Mouse (Mus musculus) lung, postnatal 14 days (tissue): ENCODE results near the gene Nup93.

Experiments
- DNase-seq: peaks from one replicate; pipeline ENCODE4 v3.0.0; 2021

Nup93 gene

GRCm38 (mm10) chr8:94323041-94323440 is 108.7 kb downstream of the Nup93 start:
- DNase-seq = no peak

- no peak for DNase-seq
Observed at GRCm38 (mm10) chr8:94324071-94324470, 109.7 kb downstream of the Nup93 start.

- no peak for DNase-seq
Observed at GRCm38 (mm10) chr8:94326016-94326415, 111.7 kb downstream of the Nup93 start.

DNA sequence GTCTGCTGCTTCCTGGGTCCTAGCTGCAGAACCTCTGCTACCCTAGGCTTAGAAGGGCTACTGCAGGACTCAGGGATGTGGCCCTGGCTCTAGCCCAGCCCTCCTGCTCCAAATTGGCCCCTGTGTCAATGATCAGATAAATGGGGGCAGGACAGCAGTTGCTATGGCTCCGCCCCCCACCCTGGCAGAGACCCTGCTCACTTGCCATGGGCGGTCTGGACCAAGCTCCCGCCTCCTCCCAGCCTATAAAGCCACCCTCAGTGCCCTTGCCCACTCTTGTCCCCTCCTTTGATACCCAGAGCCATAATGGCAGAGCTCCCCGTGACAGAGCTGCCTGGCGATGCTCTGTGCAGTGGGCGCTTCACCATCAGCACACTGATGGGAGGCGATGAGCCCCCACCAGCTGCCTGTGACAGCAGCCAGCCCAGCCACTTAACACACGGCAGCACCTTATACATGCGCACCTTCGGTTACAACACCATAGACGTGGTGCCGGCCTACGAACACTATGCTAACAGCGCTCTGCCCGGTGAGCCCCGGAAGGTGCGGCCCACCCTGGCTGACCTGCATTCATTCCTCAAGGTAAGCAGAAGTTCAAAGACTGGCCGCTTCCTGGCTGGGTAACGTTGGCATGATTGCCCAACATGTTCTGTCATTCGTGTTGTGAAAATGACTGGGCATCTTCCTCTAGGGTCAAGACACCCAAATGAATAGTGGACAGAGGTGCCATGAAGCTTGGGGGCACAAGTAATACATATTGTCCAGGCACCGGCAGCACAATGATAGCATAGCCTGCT is 114.8 kb downstream of the Nup93 start, which contains the start of gene Slc12a3:
Gene Slc12a3 (plus strand): TSS at position 270 of the 797 bp plus-strand sequence.
- no peak for DNase-seq

DNA sequence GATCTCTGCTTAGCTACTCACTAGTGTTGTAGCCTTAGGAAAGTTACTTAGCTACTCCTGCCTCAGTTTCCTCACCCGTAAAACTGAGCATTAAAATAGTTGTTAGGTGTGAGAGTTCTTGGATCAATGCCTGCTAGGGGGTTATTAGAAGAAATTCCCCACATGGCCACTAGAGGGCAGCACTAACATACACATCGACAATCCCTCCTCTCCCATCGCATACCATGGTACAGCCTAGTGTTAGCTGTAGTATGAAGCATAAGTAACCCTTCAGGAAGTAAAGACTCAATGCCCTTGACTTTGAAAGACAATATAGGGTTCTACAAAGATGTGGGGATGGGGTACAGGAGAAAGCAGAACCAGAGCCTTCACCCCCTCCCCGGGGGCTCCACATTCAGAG is 116.4 kb downstream of the Nup93 start:
- DNase-seq = peak; percentile 68

DNA sequence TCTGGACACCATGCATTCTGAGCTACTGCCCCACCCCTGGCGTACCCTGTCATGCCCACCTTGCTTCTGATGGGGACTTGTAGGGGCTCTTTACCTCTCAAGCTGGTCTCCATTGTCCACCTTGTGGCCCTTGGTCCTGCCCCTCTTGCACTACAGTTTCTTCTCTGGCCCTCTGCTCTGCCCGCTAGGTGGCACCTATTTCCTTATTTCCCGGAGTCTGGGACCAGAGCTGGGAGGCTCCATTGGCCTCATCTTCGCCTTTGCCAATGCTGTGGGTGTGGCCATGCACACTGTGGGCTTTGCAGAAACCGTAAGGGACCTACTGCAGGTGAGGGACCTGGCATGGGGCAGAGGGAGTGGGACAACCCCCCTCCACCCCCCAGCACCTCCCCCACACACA is 119.0 kb downstream of the Nup93 start:
- peak; percentile 27 for DNase-seq

DNA sequence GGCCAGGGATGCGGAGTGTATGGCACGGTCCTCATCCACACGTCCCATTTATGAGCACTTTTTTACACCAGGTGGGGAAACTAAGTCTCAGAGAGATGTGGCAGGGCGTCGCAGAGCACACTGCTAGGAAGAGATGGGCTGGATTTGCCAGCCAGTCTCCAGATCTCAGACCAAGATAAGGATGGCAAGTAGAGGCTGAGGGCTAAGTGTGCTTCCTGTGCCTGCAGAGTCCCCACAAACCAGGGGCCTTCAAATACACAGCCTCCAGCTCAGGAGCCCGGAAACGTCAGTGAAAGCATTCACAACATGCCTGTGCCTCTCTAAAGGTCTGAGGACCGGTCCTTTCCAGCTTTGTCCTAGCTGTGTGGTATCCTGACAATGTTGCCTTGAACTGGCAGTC is 123.2 kb downstream of the Nup93 start:
- no peak for DNase-seq

DNA sequence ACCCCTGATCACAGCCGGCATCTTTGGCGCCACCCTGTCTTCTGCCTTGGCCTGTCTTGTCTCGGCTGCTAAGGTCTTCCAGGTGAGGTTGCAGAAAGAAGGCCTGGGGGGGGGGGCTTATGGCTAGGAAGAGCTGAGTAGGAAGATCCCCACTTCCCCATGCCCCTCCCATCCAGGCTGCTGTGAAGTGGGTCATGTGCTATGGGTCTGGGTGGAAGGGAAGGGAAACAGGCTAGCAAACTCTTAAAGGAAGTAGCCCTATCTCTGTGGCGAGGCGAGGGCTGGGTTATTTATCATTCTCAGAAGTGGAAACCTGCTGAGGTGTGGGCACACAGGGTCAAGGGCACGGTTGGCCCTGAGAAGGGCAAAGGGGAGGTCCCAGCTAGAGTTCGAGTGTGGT is 126.4 kb downstream of the Nup93 start:
- no peak for DNase-seq

- no peak for DNase-seq
Observed at GRCm38 (mm10) chr8:94342691-94343090, 128.3 kb downstream of the Nup93 start.

- peak; percentile 93 for DNase-seq
Observed at GRCm38 (mm10) chr8:94343290-94343689, 128.9 kb downstream of the Nup93 start.

GRCm38 (mm10) chr8:94343778-94344320 is 129.5 kb downstream of the Nup93 start:
- no peak for DNase-seq

GRCm38 (mm10) chr8:94345657-94346056 is 131.3 kb downstream of the Nup93 start:
- DNase-seq = no peak

- DNase-seq = no peak
Observed at GRCm38 (mm10) chr8:94346264-94346663, 131.9 kb downstream of the Nup93 start.

DNA sequence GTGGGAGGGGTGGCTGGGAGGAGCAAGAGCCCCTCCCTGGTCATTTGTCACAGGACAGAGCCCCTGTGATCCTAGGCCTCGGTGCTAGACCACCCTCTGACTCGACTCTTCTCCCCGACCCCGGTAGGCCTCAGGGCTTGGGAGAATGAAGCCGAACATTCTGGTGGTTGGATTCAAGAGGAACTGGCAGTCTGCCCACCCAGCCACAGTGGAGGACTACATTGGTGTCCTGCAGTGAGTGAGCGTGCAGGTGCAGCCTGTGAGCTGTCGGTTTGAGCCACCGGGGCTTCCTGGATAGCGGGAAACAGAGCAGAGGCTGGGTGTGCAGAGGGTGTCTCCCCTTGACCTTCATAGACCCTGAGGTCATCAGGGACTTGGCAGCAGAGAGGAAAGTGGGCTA is 134.1 kb downstream of the Nup93 start:
- peak; percentile 62 for DNase-seq

GRCm38 (mm10) chr8:94354069-94354531 is 139.7 kb downstream of the Nup93 start:
- DNase-seq = no peak

DNA sequence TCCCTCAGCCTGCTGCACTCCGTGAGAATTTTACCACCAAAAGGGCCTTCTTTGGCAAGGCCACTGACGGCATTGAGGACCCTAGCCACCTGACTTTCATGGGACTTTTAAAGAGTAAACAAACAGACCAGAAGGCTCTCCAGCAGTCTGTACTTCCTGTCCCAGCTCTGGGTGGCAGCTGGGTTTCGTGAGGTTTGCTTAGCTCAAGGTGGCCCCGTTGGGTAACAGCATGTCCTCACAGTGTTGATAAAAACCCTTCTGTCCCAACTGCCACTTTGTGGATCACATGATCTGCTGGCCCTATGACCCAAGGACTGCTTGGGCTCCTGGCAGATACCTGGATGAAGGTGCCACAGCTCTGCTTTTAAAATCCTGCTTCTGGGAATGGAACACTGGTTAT is 140.2 kb downstream of the Nup93 start:
- DNase-seq = peak; percentile 52

DNA sequence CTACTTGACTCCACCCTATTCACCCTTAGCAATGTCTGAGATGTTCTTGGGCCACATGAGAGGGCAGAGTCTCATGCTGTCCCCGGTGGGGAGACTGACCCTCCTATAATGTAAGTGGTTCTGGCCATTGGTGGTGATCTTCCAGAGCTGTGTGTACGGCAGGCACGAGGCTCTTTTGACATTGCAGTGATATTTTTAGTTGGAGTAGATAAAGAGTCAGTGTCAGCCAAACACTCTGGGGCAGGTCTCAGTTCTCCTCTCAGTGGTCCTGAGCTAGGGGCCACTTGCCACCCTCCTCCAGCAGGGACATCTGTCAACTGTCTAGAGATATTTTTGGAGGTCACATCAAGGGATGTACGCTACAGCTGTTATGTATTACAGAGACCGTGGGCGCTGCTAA is 142.9 kb downstream of the Nup93 start:
- no peak for DNase-seq

- peak; percentile 90 for DNase-seq
Observed at GRCm38 (mm10) chr8:94358541-94358940, 144.2 kb downstream of the Nup93 start.

DNA sequence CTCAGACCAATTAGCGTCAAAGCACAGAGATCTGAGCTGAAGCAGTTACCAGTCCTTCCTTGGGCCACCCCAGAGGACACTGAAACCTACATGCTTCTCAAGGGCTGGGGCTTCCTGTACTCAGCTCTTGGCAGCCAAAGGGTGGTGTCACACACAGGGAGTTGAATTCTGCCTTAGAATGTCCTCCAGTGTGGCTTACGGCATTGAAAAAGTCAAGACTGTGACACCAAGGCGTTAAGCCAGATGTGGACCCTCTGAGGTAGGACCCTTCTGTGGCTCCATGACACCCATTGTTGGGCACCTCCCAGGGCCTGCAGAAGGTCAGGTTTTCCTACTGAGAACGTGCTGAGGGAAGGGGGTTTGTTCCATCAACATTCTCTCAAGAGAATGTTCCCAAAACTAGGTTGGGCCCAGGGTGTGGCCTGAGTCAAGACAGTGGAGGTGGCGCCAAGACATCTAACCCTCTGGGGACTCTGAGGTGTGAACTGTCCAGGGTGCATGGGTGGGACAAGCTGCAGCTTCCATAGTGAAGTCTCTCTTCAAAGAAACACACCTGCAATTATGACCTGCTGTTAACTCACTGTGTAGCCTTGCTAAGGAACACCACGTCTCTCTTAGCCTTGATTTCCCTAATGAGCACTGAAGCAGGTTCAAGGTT is 147.5 kb downstream of the Nup93 start:
- DNase-seq = no peak

DNA sequence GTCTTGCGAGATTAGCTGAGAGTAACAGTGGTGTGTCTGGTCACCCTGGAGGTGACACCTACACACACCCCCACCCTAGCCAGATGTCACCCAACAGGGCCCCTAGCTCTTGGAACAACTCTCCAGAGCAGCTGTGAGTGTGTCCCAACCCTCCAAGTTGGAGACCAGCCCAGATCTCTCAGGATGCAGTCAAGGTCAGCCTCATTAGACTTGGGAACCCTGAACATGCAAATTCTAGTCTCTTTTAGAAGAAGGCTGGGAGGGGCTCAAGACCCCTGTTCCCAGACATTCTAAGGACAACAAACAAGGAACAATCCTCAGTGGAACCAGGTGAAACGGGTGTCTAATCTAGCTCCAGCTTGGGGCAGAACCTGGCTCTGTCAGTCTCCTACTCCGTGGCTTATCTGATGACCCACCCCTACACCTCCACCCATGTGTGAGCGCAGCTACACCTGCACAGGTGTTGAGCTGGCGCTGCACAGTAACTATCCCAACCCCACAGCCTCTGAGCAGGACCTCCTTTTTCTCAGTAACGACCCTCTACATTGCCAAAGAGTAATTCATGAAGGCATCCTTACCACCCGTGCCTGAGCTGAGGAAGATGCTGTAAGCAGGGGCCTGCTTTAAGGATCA is 148.4 kb downstream of the Nup93 start:
- peak; percentile 67 for DNase-seq

DNA sequence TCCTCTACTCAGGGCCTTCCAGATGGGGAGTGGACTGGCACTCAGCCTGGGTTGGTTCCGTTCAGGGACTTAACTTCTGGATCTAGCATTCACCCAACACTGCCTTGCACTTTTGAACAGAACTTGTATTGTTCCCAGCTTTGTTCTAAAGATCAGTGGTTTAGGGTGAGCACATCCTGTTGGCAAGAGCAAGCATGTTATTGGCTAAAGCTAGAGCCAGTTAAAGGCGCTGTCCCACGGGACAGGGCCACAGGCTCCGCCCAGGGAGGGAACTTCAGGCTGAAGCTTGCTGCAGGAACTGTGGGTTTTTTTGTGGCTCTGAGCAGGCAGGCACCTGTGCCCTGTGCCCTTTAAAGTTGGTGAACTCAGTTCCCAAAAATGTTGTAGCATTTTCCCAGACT is 148.9 kb downstream of the Nup93 start:
- DNase-seq = peak; percentile 78

DNA sequence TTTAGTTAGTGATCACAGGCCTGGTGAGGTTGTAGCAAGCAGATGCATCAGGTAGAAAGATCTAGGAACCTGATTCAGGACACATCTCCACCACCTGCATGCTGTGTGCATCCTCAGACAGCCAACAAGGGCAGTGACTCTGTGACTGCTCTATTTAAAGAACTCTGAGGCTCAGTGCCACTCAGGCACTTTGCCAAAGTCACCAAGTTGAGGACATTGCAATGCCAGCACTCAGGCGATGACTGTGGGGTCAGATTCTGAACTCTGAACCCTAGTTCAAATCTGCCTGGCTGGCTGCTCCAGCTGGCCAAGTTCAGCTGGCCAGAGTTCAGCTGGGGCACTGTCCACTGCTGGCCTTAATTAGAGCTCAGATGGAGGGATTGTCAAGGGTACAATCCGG is 149.5 kb downstream of the Nup93 start:
- peak; percentile 72 for DNase-seq

DNA sequence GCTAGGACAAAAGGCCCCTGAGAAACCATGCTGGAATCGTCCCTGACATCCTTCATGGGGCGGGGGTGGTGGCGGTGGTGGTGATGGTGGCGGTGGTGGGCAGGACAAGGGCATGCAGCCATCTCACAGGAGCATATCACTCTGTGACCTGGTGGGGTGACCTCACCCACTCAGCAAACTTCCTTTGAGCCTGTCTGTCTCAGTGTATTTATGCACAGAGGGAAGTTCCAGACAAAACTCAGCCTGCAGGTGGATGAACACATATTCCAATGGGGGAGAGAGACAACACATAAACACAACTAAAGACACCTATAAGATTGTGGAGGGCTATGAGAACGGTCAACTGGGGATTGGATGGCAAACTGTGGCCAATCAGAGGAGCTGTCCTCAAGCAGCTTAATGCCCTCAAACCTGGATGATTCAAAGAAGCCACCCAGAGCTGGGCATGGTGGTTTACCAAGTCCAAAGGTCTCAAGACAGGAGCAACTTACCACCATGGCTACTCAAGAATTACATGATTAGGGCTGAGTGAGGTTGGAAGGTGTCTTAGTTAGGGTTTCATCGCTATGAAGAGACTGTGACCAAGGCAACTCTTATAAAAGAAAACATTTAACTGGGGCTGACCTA is 150.4 kb downstream of the Nup93 start:
- no peak for DNase-seq
